Mouse (Mus musculus): ENCODE measurements around the gene Ugt1a10.

- TF ChIP-seq GATA1 (IDR thresholded peaks at IDR 0.05; ENCODE audit: low read length), result no peak
- TF ChIP-seq TAL1 (IDR thresholded peaks at IDR 0.05; ENCODE audit: low read length), result no peak
These were observed 169.0 kb downstream of the Ugt1a10 start for GRCm38 (mm10) chr1:88224029-88224776.

All from erythroblast, embryonic 14.5 days (primary cell).